Mouse (Mus musculus): ENCODE data around the gene Ccin.

DNA sequence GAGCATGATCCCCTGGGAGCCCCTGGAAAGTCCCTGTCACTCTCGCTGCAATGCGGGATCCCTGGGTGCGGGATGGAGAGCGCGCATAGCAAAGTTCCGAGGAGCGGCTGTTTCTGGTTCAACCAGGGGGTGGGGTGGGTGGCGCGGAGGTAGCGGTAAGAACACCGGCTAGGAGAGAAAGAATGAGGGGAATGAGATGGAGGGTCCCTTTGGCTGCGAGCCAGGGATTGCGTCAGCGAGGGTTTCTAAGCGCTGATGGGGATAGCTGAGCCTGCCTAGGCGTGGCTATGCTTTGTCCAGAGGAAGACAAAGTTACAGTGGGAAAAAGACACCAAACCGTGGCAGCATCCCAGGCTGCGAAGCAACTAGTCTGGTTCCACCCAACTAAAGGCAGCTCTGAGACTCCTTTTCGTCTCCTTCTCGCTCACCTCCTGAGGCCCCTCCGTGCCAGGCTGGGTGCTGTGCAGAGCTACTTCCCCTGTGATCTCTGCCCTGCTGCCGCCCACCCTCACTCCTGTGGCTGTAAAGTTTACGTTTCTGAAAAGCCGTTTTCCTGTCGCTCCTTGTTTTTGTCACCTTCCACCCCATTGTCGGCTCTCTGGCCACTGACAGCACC is 25.3 kb upstream of the Ccin start:
- no peak for TF ChIP-seq CTCF (conservative IDR thresholded peaks at IDR 0.05; ENCODE audit: low read length)
- TF ChIP-seq NANOG (IDR thresholded peaks at IDR 0.05; ENCODE audit: borderline replicate concordance, low read length) = no peak
- TF ChIP-seq POU5F1 (IDR thresholded peaks at IDR 0.05; ENCODE audit: borderline replicate concordance, low read length) = no peak
